Mouse (Mus musculus): ENCODE data around the gene Ntrk2.

Gene Ntrk2

DNA sequence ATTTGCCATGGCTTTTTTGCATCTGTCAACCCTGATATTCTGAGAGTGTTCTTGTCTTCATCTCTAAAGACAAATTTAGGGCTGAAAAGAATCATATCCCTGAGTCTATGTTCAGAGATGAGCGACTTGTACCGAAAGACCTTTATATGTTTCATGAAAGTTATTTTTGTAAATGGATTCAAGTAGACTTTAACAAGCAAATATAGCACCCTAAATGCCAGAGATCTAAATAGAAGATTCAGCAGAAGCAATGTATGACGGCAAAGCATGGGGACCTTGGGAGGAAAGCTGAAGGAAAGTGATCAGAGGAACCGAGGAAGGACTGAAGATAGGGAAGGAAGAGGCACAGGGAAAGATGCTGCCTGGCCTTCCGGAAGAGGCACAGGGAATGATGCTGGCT, 303.7 kb downstream of the Ntrk2 start:
- DNase-seq (ENCODE audit: low read depth, low spot score) = no peak

DNA sequence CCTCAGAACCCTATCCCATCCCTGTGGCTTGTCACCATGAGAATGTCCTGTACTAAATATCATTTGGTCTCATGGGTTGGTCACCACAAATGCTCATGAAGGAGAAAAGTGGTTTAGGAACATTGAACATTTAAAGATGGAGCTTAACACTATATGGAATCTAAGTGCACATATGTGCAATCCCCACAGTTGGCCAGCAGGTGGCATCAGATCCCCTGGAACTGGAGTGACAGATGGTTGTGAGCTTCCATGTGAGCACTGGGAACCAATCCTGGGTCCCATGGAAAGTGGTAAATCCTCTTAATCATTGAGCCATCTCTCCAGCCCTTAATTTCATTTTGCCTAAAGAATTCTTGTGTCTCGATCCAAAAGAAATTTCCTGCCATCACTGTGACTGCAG, 308.3 kb downstream of the Ntrk2 start:
- DNase-seq (ENCODE audit: low read depth, low spot score) = no peak

DNA sequence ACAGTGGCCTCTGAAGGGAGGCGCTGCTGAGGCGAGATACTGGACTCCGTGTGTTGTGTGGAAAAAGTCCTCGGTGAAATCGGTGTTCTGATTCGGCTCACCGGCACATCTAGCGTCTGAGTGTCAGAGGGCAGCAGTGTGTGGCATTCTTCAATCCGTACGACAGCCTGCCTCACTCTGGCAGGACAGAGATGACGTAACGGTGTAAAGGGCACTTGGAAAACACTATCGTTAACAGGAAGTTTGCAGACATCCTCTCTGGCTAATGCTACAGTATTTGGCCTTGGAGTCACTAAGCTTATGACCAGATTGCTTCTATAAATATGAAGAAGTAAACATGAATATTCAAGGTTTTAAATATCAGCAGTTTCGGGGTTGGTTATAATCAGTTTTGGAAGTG, 309.2 kb downstream of the Ntrk2 start:
- no peak for DNase-seq (ENCODE audit: low read depth, low spot score)

DNA sequence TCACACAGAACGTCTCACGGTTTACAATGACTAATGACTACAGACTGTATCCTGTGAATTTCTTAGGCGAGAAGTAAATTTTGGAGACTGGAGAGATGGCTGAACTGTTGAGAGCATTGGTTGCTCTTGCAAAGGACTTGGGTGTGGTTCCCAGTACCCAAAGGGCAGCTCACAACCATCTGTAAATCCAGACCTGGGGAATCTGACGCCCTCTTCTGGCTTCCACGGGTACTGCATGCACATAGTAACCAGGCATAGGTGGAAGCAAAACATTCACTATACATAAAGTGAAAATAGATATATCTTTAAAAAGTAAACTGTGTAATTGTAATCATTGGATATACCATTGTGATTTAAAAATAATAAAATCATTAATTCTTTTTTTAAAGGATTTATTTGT, 310.9 kb downstream of the Ntrk2 start:
- no peak for DNase-seq (ENCODE audit: low read depth, low spot score)

DNA sequence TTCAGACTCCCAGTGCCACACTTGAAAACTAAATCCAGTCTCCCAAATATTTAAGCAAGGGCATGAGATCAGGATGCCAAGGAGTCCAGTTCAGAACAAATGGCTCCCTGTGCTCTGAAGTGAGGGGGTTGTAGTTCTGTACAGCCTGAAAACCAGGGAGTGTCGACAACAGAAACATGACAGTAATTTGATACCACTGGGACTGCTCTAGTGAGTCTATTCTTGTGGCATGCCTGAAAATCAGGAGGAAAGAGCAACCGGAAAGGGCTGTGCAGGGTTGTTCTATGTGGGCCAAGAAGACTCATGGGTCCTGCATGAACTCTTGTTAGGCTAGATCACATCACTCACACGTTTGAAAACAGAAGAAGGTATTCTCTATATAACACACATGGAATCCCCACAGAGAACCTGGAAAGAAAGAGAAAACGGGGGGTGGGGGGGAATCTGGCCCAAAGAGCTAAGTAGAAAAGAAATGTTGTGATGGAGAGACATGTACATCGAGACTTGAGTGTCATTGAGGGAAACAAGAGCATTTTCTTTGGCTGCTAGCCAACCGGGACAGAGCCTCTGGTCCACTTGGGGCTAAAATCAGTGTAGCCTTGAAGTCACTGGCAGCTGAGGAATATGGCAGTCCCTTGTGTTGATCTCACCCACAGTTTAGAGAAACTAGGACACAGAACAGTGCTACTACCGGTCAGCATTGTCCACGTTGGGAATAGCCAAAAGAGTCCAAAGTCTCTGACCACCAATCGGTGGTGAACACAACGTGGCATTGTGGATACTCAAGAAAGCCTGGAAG, 313.4 kb downstream of the Ntrk2 start:
- no peak for DNase-seq (ENCODE audit: low read depth, low spot score)

DNA sequence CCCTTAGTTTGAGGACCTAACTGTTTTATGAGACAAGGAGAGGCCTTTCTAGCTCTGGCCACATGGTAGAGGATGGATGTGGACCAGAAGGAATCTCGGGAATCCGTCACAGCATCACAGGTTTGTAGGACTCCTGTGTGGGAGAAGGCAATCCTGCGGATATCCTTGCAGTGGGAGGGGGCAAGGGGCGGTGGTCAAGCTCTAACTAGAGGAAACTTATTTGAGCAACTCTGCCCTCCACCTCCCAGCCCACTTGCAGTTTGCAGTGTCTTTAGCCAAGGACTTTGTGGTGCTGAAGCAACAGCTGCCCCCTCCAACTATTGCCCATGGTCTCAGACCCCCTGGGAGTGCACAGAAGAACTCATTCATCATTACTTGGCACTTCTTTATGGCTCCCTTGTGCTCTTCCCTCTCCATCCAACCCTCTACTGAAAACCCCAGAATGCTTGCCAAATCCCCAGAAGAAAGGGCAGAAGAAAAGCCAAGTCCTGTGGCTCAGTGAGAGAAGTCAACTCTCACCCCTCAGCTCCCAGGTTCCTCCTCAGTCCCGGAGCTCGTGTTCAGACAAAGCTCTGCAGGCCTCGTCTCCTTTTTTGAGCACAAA, 336.9 kb downstream of the Ntrk2 start:
- no peak for DNase-seq (ENCODE audit: low read depth, low spot score)

DNA sequence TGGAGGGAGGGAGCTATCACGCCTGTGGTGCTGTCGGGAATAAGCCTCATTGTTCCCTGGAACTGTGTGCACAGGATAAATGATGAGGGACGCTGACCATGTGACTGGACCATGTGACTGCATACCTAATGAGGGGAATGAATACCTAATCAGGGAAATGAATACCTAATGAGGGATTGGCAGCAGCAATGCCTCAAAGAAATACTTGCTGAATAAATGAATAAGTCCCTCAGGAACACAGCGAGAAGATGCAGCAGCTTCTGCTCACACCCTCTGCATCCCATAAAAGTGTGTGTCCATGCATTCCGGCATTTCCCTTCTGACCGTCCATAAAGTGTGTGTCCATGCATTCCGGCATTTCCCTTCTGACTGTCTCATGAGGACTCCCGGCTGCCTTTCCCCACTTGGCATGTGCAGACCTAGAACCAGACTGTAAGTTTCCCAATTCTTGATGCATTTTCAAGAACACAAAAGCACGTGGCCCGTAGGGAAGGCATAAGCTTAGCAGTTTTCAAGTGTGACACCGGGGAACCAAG, 338.0 kb downstream of the Ntrk2 start:
- DNase-seq (ENCODE audit: low read depth, low spot score) = peak; percentile 32

DNA sequence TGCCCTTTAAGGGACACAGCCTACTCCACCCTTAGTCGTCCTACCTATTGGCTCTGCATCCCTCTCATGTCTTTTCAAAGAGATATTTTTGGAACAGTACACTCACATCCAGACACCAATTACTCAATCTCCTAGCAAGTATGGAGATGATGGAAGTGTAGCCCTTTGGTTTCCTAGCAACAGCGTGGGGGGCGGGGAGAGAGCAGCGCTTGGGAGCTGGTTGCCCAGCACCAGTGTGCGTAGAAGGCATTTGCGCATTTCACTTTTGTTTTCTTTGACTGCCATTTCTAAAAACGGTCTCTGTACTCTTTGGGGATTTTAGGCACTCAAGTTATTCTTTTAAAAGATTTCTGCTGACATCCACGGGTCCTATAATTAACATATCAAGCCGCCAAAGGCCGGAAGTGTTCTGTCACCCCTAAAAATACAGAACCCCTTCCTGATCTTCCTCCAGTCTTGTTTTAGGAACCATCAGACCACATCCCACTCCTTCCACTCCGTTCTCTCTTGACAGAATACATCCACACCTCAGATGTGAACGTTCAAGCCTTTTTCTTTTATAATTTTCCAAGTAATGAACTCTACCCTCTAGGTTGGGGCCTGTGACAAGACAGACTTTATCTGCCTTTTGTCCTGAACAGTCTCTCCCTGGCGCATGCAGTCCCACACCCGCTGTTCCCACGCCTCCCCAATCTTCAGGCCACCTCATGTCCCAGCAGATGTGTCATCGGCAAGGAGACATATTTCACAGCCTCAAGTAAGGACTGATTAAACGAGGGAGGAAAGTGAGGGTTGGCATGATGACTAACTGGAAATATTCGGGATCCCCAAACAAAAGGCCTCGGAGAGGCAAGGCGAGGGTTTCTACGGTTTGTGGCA, 339.5 kb downstream of the Ntrk2 start:
- DNase-seq (ENCODE audit: low read depth, low spot score) = peak; percentile 58

DNA sequence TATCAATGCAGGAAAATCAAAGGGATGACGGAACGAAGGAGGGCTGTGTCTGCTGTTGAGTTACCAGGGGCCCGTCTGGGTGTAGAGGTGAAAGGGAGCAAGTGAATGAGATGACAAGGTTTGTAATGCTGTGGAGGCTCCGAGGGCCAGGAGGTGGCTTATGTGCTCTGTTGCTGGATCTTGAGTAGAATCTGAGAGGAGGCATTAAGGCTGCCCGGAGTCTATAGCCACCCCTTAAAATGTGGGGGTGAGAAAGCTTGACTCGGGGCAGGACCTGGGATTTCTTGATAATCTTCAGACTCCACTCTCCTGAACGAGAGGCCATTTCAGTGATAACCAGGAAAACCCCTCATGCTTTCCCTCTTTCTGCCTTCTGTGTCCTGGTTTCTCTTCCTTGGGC, 340.2 kb downstream of the Ntrk2 start:
- DNase-seq (ENCODE audit: low read depth, low spot score) = no peak

DNA sequence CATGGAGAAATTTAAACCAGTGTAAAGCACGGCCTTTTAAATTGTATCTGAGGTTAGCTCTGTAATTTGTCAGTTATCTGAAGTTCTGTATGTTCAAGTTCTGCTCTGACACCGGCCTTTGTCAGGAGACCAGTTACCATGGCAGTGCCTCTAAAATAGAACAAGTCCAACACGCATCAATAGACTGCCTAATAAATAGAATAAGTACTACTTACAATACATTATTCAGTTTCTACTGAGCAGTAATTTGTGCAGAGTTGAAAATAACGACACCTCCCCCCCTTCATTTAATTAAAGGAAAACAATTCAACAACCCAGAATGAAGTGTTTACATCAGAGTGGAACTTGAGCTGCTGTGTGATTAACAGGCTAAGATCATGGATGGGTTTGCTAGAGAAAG, 341.6 kb downstream of the Ntrk2 start:
- DNase-seq (ENCODE audit: low read depth, low spot score) = no peak

DNA sequence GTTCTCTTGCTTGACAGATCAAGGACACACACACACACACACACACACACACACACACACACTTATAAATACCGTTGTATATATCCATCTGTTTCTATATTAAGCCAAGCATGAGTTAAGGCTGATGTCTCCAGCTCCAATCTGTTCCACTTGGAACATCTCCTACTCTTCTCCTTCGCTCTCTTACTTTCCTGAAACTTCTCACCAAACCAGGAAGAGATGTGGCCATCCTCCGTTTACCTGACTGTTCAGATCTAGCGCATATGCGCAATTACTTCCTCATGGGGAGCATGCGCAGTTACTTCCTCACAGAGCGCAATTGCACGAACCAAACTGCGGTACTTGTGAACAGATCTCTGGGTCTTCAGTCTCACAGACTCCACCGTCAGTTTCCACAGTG, 342.4 kb downstream of the Ntrk2 start:
- DNase-seq (ENCODE audit: low read depth, low spot score) = no peak

DNA sequence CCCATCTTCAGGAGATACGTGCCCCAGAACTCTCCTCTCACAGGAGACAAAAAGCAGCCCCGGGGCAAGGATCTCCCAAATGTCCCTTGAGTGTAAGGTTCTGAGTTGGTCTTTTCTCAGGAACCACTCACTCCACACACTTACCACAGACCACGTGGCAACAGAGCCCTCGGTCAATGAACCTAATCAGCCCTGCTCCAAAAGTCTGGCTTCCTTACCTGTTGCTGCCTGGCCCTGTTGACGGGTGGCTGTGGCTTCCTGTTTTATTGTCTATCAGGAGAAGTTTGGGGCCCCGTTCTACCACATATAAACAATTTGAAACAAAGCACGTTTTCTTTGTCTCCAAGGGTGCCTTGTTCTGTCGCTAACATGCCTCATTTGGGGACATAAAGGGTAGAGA, 357.6 kb downstream of the Ntrk2 start:
- DNase-seq (ENCODE audit: low read depth, low spot score) = no peak

DNA sequence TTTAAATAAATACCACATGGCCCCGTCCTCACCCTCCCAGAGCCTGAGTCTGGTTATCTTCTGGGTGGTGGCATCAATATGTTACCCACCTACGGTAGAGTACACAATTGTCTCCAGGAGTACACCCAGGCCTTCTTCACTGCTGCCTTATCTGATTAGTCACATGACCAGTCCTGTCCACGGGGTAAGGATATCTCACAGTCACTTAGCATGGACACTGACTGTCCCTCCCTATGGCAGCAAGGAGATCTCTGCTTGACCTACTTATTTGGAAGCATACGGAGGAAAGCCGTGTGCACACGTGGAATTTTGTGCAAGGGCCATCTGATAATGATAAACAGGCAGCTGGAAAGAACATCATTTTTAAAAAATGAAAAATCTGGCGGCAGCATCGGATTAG, 367.5 kb downstream of the Ntrk2 start:
- no peak for DNase-seq (ENCODE audit: low read depth, low spot score)

DNA sequence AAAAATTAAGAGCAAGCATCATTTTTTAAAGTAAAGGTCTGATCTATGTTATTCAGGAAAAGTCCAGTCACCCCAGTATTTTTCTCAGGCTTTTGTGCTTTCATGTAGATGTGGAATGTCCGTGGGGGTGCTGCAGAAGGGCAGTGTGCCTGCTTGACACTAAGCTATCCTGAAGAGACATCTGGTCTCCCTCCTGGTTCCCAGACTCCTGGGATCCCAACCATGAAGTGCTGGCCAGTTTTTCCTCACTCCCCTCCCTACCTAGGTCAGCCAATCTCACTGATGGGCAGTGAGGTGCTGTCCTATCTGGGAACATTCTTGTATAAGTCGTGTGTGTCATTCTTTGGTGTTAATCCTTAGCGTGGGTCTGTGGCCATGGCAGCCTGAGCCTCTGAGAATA, 369.7 kb downstream of the Ntrk2 start:
- no peak for DNase-seq (ENCODE audit: low read depth, low spot score)

DNA sequence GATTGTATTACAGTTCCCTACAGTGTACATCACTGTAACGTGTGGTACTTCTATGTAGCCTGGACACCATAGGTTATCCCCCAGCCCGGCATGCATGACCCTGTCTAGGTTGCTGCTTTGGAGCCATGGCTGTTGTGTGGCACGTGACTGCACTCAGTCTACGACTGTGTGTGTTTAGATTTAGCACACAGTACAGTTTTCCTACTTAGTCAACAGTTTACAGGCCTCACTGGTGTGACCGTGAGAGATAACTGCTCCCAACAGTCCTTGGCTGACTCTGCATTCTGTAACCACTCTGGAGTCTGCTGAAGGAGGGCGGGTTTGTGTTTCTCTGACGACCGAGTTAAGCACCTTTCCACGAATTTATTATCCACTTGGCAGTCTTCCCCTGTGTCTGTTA, 370.1 kb downstream of the Ntrk2 start:
- DNase-seq (ENCODE audit: low read depth, low spot score) = no peak

DNA sequence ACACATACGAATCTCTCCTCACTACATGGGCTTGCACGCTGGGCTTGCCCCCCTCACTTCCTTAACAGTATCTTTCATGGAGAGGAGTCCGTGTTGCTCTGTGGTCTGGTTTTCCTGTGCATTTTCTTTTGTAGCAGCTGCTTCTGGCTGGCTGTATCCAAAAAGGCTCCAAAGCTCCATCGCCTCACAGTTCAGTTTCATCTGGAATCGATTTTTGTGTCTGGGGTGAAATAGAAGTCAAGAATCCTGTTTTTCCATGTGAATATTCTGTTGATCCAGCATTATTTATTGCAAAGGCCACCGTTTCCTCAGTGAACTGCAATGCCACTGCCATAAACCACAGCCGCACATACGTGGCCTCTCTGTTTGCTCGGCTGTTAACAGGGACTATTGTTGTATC, 370.6 kb downstream of the Ntrk2 start:
- DNase-seq (ENCODE audit: low read depth, low spot score) = peak; percentile 34

DNA sequence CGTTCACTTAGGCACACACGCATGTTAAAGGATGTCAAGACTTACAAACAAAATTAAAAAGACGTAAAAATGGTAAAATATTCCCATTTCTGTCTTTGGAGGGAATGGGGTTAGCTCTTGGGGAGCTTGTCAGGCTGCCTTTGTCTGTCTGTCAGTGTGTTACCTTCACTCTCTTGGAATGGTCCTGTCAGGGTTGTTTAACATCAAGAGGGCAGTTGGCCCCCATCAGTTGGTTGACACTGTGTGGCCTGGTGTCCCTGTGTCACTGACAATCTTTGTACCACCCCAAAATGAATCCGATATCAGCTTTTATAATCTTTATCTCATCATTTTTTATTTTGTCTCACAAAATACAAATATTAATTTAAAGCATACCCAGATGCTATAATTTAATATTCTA, 373.6 kb downstream of the Ntrk2 start:
- no peak for DNase-seq (ENCODE audit: low read depth, low spot score)

DNA sequence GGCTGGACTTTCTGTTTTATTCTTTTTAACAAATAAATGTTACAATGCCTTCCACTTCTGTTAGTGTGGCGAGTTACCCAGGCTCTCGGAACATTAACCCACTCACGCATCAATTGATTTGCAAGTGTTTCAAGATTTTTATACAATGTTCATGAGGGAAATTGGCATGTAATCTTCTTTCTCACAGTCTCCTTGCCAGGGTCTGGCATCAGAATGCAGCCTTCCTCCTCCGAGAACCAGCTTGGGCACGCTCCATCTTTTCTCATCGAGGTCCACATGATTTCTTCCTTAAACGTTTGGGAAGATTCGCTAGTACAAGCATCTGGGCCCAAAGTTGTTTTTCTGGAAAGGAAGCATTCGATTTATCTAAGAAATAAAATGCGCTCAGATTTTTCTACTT, 374.4 kb downstream of the Ntrk2 start:
- DNase-seq (ENCODE audit: low read depth, low spot score) = no peak

DNA sequence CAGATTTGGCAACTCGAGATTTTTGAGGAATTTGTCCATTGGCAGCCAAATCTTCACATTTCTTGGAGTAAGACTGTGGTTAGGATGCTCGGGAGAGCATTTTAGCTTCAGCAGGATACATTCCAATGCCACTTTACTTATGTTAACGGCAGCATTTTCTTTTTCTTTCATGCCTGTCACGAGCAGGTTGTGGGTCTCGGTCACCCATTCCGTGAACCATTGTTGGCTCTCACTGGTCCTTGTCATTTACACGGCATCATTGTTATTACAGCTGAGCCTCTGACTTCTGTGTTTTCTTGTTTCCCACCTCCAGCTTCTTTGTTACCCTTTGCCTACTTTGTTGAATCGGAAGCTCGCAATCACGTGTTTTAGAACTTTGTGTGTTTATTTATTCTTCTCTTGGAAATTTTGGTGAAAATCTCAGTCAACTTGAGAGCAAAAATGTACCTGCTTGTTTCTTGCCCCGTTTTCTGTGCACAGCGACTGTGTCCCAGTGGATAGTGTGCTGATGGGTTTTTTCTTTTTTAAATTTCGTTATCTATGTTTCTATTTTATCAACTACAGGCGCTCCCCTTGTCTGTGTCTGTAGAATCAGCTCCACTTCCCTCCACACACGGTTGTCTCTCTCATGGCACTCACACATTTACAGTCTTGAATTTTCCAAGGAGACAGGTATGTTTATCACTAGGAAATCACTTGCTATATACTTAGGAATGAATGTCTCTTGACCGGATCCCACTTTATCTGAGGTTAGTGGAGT, 375.0 kb downstream of the Ntrk2 start:
- no peak for DNase-seq (ENCODE audit: low read depth, low spot score)

DNA sequence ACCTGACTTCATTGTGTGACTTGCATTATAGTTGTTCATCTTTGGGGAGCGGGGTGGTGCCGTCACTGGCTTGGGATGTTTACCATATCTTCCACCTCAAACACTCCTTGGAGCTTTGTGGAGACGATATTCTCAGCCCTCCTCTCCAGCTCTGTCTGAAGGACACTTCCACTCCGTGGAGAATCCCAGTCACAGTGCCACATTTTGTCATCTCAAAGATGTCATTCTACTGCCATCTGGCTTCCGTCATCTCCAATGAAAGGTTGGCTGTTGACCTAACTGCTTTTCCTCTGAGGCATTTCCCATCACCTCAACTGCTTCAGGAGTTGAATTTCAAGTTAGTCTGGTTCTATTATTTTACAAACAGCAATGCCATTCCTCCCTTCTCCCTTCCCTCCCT, 376.3 kb downstream of the Ntrk2 start:
- DNase-seq (ENCODE audit: low read depth, low spot score) = no peak

Data from mesoderm, embryonic 11.5 days (tissue).